Mouse (Mus musculus): ENCODE data around the gene Gm17651. TPM values are rescaled to one million over a fixed set of nuclear protein-coding genes. Genes with fewer than 3 reads are reported as not detected.

The Gm17651 gene
- polyA plus RNA-seq (2015; fragmentation: Nextera tagmentation; extraction: Ambion mirVana) = not detected in 2 replicates

- Histone ChIP-seq H3K36me3 (peaks cover 23% of the 10 kb centered on the region), H3K27me3 (no peaks in the 10 kb centered on the region), H3K4me3 (replicated peaks) (no peak within 1 kb of the TSS), H3K27ac (no peak within 1 kb of the TSS), H3K9me3 (no peaks in the 10 kb centered on the region), H3K9ac (replicated peaks) (no peak within 1 kb of the TSS), H3K4me2 (replicated peaks) (no peak within 1 kb of the TSS), H3K4me1 (replicated peaks) (no peaks in the 10 kb centered on the region)
- ATAC-seq = no peak
- WGBS = 94% methylated on average over 7 of the region's 7 CpGs
These were observed at the start of gene Gm17651 for GRCm38 (mm10) chr3:97674644-97675110. Gm17651 (minus strand) TSS chr3:97674694.

DNA sequence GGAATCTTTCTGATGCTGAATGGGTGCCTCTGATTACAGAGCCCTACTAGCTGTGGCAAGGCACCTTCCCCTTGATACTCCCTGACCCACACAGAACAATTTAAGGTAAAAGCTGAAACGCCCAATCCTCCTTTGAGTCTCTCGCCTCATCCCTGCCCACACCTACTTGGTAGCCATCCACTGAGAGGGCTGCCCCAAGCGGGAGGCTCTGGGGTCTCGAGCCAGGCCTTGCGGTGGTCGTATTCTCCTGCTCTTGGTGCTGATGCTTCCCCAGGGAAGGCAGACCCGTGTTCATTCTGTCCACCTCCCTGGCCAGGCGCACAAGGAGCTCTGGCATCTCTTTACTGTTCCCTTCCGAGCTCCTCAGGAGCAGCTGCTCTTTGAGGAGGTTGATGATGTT, 44.6 kb upstream of the Gm17651 start:
- Histone ChIP-seq H3K9ac (replicated peaks) (no peak overlapping the region), H3K4me1 (replicated peaks) (no peaks in the 10 kb centered on the region), H3K9me3 (peaks cover 21% of the 10 kb centered on the region), H3K4me3 (replicated peaks) (no peak overlapping the region), H3K27me3 (no peaks in the 10 kb centered on the region), H3K36me3 (peaks cover 6% of the 10 kb centered on the region), H3K4me2 (replicated peaks) (no peak overlapping the region), H3K27ac (no peak overlapping the region)
- ATAC-seq = no peak
- 83% methylated on average over 9 of the region's 9 CpGs for WGBS

- H3K36me3 ChIP-seq = peaks cover 6% of the 10 kb centered on the region
- no peaks in the 10 kb centered on the region for H3K9me3 ChIP-seq
- no peak overlapping the region for H3K9ac ChIP-seq (replicated peaks)
- H3K27ac ChIP-seq = no peak overlapping the region
- no peak for ATAC-seq
- no peak overlapping the region for H3K4me3 ChIP-seq (replicated peaks)
- H3K4me1 ChIP-seq (replicated peaks) = no peaks in the 10 kb centered on the region
- H3K4me2 ChIP-seq (replicated peaks) = no peak overlapping the region
- WGBS = 88% methylated on average over 1 of the region's 1 CpGs
- H3K27me3 ChIP-seq = no peaks in the 10 kb centered on the region
These were observed 41.4 kb upstream of the Gm17651 start for GRCm38 (mm10) chr3:97715922-97716321.

- ATAC-seq = no peak
- no peaks in the 10 kb centered on the region for H3K4me1 ChIP-seq (replicated peaks)
- H3K9me3 ChIP-seq = no peaks in the 10 kb centered on the region
- WGBS = 77% methylated on average over 5 of the region's 5 CpGs
- no peak overlapping the region for H3K27ac ChIP-seq
- no peaks in the 10 kb centered on the region for H3K27me3 ChIP-seq
- no peak overlapping the region for H3K4me3 ChIP-seq (replicated peaks)
- no peaks in the 10 kb centered on the region; the same call in 1 of the 2 replicates for H3K36me3 ChIP-seq
- no peak overlapping the region for H3K4me2 ChIP-seq (replicated peaks)
- H3K9ac ChIP-seq (replicated peaks) = no peak overlapping the region
These were observed 36.4 kb upstream of the Gm17651 start for GRCm38 (mm10) chr3:97710881-97711280.

DNA sequence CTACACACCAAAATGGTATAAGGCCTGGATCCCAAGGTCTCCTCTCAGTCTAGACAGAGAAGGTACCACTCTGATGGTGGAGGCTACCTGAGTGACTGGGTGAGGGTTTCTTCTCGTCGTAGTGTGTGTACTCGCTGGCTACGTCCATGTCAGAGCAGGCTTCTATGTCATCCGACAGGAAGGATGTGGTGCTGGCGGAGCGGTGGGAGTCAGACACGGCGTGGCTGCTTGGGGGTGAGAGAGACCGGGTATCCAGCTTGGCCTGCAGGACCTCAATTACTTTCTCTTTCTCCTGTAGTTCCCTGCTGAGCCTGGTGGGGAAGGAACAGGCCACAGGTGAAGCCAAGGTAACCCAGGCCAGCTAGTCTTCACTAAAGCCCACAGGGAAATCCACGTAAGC, 35.6 kb upstream of the Gm17651 start:
- H3K27ac ChIP-seq = no peak overlapping the region

GRCm38 (mm10) chr3:97706561-97706960, 32.1 kb upstream of the Gm17651 start:
- Histone ChIP-seq H3K9ac (replicated peaks) (no peak overlapping the region), H3K9me3 (no peaks in the 10 kb centered on the region), H3K4me3 (replicated peaks) (no peak overlapping the region), H3K27me3 (no peaks in the 10 kb centered on the region), H3K27ac (no peak overlapping the region), H3K36me3 (0 out of 2 replicates have a peak, but pooled peaks cover 3% of the 10 kb centered on the region), H3K4me2 (replicated peaks) (no peak overlapping the region), H3K4me1 (replicated peaks) (no peaks in the 10 kb centered on the region)
- 88% methylated on average over 4 of the region's 4 CpGs for WGBS
- ATAC-seq = no peak

More for the DNA sequence above, 35.6 kb upstream of the Gm17651 start:
- Histone ChIP-seq H3K4me3 (replicated peaks) (no peak overlapping the region), H3K9me3 (no peaks in the 10 kb centered on the region), H3K27me3 (no peaks in the 10 kb centered on the region), H3K36me3 (no peaks in the 10 kb centered on the region), H3K4me2 (replicated peaks) (no peak overlapping the region), H3K9ac (replicated peaks) (no peak overlapping the region), H3K4me1 (replicated peaks) (no peaks in the 10 kb centered on the region)
- no peak for ATAC-seq
- 91% methylated on average over 11 of the region's 11 CpGs for WGBS

GRCm38 (mm10) chr3:97705508-97705907, 31.0 kb upstream of the Gm17651 start:
- no peak overlapping the region for H3K4me3 ChIP-seq (replicated peaks)
- ATAC-seq = no peak
- H3K4me1 ChIP-seq (replicated peaks) = no peaks in the 10 kb centered on the region
- H3K27me3 ChIP-seq = no peaks in the 10 kb centered on the region
- H3K36me3 ChIP-seq = 0 out of 2 replicates have a peak, but pooled peaks cover 6% of the 10 kb centered on the region
- no peak overlapping the region for H3K4me2 ChIP-seq (replicated peaks)
- H3K9me3 ChIP-seq = no peaks in the 10 kb centered on the region
- 85% methylated on average over 3 of the region's 3 CpGs for WGBS
- H3K27ac ChIP-seq = no peak overlapping the region
- no peak overlapping the region for H3K9ac ChIP-seq (replicated peaks)

GRCm38 (mm10) chr3:97702448-97703080, 28.1 kb upstream of the Gm17651 start:
- H3K36me3 ChIP-seq = 0 out of 2 replicates have a peak, but pooled peaks cover 6% of the 10 kb centered on the region
- ATAC-seq = no peak
- H3K27ac ChIP-seq = no peak overlapping the region
- no peaks in the 10 kb centered on the region for H3K4me1 ChIP-seq (replicated peaks)
- no peak overlapping the region for H3K4me2 ChIP-seq (replicated peaks)
- H3K9ac ChIP-seq (replicated peaks) = no peak overlapping the region
- no peak overlapping the region for H3K4me3 ChIP-seq (replicated peaks)
- no peaks in the 10 kb centered on the region for H3K27me3 ChIP-seq
- no peaks in the 10 kb centered on the region for H3K9me3 ChIP-seq
- 92% methylated on average over 11 of the region's 11 CpGs for WGBS

- no peaks in the 10 kb centered on the region for H3K9me3 ChIP-seq
- H3K27ac ChIP-seq = no peak overlapping the region
- H3K36me3 ChIP-seq = 0 out of 2 replicates have a peak, but pooled peaks cover 6% of the 10 kb centered on the region
- H3K9ac ChIP-seq (replicated peaks) = no peak overlapping the region
- no peak overlapping the region for H3K4me3 ChIP-seq (replicated peaks)
- H3K4me2 ChIP-seq (replicated peaks) = no peak overlapping the region
- 71% methylated on average over 3 of the region's 3 CpGs for WGBS
- no peak for ATAC-seq
- H3K27me3 ChIP-seq = no peaks in the 10 kb centered on the region
- no peaks in the 10 kb centered on the region for H3K4me1 ChIP-seq (replicated peaks)
These were observed 26.7 kb upstream of the Gm17651 start for GRCm38 (mm10) chr3:97701198-97701597.

GRCm38 (mm10) chr3:97699061-97699460, 24.6 kb upstream of the Gm17651 start:
- H3K4me1 ChIP-seq (replicated peaks) = no peaks in the 10 kb centered on the region
- 78% methylated on average over 3 of the region's 3 CpGs for WGBS
- 0 out of 2 replicates have a peak, but pooled peaks cover 11% of the 10 kb centered on the region for H3K36me3 ChIP-seq
- no peak overlapping the region for H3K27ac ChIP-seq
- no peaks in the 10 kb centered on the region for H3K27me3 ChIP-seq
- H3K4me2 ChIP-seq (replicated peaks) = no peak overlapping the region
- no peaks in the 10 kb centered on the region for H3K9me3 ChIP-seq
- no peak for ATAC-seq
- no peak overlapping the region for H3K9ac ChIP-seq (replicated peaks)
- no peak overlapping the region for H3K4me3 ChIP-seq (replicated peaks)

GRCm38 (mm10) chr3:97697291-97697690, 22.8 kb upstream of the Gm17651 start:
- H3K4me2 ChIP-seq (replicated peaks) = no peak overlapping the region
- no peaks in the 10 kb centered on the region for H3K27me3 ChIP-seq
- H3K4me1 ChIP-seq (replicated peaks) = no peaks in the 10 kb centered on the region
- H3K4me3 ChIP-seq (replicated peaks) = no peak overlapping the region
- H3K9me3 ChIP-seq = no peaks in the 10 kb centered on the region
- no peak for ATAC-seq
- H3K27ac ChIP-seq = no peak overlapping the region
- H3K36me3 ChIP-seq = peaks cover 19% of the 10 kb centered on the region; the same call in 1 of the 2 replicates
- 81% methylated on average over 9 of the region's 9 CpGs for WGBS
- H3K9ac ChIP-seq (replicated peaks) = no peak overlapping the region

DNA sequence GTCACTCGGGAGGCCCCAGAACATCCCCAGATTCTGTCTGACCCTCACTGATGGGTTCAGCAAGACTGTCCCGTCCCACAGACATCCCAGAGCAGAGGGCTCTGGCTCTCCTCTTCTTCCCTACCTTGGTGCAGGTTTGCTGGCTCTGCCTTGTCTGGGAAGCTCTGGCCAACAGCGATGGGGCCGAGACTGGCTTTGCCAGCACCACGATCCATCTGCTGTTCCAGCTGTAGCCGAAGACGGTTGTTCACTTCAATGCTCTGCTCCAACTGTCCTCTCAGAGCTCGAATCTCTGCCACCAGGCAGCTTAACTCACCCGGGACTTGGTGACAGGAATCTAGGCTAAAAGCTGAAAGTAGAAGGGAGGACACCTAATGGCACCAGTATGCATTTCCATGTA, 22.4 kb upstream of the Gm17651 start:
- no peak overlapping the region for H3K4me2 ChIP-seq (replicated peaks)
- 87% methylated on average over 9 of the region's 9 CpGs for WGBS
- H3K9ac ChIP-seq (replicated peaks) = no peak overlapping the region
- no peaks in the 10 kb centered on the region for H3K27me3 ChIP-seq
- no peaks in the 10 kb centered on the region for H3K9me3 ChIP-seq
- ATAC-seq = no peak
- H3K4me1 ChIP-seq (replicated peaks) = no peaks in the 10 kb centered on the region
- no peak overlapping the region for H3K27ac ChIP-seq
- peaks cover 16% of the 10 kb centered on the region; the same call in 1 of the 2 replicates for H3K36me3 ChIP-seq
- no peak overlapping the region for H3K4me3 ChIP-seq (replicated peaks)

DNA sequence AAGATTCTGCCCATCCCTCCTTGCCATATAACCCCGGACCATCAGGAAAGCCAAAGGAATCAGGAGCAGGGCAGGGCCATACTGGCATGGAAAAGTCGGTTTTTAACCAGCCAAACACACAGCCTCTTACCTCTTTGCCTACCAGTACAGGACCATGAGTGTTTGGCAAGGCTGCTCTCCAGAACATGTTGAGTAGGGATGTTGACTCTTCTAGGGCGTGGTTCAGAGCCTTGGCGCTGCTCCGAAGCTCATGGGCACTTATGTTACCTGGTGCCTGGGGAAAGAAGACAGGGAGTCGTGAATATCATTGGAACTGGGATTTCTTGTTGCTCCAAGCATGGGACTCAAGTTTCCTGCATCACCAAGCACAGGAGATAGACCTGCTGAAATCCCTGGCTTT, 19.3 kb upstream of the Gm17651 start:
- no peak overlapping the region for H3K4me2 ChIP-seq (replicated peaks)
- 90% methylated on average over 6 of the region's 6 CpGs for WGBS
- ATAC-seq = no peak
- H3K9ac ChIP-seq (replicated peaks) = no peak overlapping the region
- H3K4me1 ChIP-seq (replicated peaks) = peaks cover 5% of the 10 kb centered on the region; the same call in 1 of the 2 replicates
- no peak overlapping the region for H3K4me3 ChIP-seq (replicated peaks)
- no peaks in the 10 kb centered on the region for H3K27me3 ChIP-seq
- no peaks in the 10 kb centered on the region for H3K9me3 ChIP-seq
- peaks cover 20% of the 10 kb centered on the region for H3K36me3 ChIP-seq
- no peak overlapping the region for H3K27ac ChIP-seq

Data from midbrain, embryonic 13.5 days (tissue).